Mouse (Mus musculus) kidney, adult 9 months (tissue): ENCODE measurements at regions not wholly inside any gene's neighbourhood (a gene's known extent, or its start where the extent isn't known, plus 50 kb on each side); places are given as distances from the start of the nearest gene placed in this dataset.
A peak's percentile ranks its signal among the peaks of the same experiment; 100 is the strongest.

ENCODE experiments used
- DNase-seq: peaks from one replicate; pipeline ENCODE4 v3.0.0; 2022

DNA sequence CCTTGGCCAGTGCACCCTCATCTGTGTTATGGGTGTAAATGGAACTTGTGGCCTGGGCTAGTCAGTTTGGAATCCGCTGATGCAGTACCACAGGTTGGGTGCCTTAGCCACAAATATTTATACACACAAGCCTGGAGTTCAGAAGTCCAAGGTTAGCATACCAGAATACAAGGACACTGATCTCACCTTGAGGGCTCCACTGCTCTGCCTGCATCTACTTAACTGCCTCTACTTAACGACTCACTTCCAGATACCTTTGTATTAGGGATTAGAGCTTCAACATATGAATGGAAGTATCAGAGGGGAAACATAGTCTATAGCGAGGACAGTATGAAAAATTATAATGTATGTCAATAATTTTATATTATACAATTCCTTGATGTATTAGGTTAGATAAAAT is 57.5 kb downstream of the Tmem174 start:
- DNase-seq, result no peak

GRCm38 (mm10) chr13:98578426-98579066 is 58.7 kb downstream of the Tmem174 start:
- DNase-seq, result no peak

- DNase-seq, result no peak
Observed at GRCm38 (mm10) chr13:98576061-98576460, 61.1 kb downstream of the Tmem174 start.

DNA sequence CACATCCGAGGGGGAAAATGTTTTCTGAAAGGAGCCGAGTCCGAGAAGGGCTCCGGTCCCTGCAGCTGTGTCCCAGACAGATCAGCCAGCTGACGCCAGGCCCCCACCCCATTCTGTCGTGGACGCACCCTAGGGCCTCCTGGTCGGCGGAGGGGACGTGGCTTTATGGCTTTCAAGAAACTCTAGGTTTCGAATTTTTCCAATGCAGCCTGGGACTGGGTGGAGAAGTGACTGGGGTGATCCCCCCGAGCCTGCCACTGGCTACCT is 63.2 kb downstream of the Tmem174 start:
- DNase-seq, result no peak

DNA sequence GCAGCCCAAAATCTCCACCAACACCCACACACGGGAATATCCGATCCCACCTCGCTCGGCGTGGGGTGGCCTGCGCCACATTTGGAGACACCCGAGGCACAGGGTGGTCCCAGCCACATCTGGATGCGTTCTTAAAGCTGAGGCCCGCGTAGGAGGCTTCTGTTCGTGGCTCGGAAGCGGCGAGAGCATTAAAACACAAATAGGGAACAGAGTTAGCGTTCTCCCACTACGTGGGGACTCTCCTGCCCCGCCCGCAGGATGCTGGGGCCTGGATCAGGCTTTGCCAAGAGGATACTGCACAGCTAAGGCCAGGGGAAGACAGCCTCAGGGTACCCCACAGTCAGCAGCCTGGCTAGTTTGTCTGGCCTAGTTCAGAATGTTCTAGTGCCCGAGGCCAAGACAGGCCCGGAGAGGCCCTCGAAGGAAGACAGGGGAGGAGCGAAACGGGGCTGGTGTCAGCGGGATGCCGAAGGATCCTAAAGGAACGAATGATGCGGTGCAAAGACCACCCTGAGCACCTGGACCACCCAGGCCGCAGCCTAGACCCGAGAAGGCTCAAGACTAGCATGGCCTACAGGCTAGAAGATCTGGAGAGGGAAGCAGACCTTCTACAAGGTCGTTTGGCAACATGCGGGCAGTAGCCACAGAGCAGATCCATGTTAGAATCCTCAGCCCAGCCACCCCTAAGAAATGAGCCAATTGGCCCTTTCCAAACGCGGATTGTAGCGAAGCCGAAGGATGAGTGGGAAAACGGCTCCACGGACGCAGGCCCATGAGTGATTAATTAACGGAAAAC is 63.8 kb downstream of the Tmem174 start:
- DNase-seq, result no peak

GRCm38 (mm10) chr13:98572581-98573260 is 64.5 kb downstream of the Tmem174 start:
- no peak for DNase-seq

- DNase-seq, result no peak
Observed at GRCm38 (mm10) chr13:98572011-98572570, 65.1 kb downstream of the Tmem174 start.

GRCm38 (mm10) chr13:98571051-98571450 is 66.2 kb downstream of the Tmem174 start:
- DNase-seq, result no peak

- DNase-seq, result no peak
Observed at GRCm38 (mm10) chr13:98555693-98556092, 63.9 kb upstream of the Gm10320 start.

GRCm38 (mm10) chr13:98551471-98552020 is 59.7 kb upstream of the Gm10320 start:
- DNase-seq, result no peak

GRCm38 (mm10) chr13:98547223-98547622 is 55.4 kb upstream of the Gm10320 start:
- peak; percentile 7 for DNase-seq

DNA sequence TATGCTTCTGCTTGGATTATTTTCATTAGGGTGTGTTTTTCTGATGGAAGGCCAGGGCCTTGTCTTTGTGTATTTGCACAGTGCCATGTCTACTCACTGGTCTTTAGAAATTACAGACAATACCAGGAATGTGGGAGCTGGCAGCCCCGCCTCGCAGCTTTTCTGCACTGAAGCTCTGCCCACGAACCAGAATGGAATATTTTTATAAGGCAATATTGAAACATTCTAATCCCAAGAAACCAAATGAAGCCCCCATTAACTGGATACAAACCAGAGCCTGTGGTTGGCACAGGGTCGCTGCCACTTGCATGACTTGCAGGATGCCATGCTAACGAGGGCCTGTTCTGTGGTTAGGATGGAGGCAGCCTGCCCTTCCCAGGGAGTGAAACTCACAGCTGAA is 54.3 kb upstream of the Gm10320 start:
- no peak for DNase-seq

DNA sequence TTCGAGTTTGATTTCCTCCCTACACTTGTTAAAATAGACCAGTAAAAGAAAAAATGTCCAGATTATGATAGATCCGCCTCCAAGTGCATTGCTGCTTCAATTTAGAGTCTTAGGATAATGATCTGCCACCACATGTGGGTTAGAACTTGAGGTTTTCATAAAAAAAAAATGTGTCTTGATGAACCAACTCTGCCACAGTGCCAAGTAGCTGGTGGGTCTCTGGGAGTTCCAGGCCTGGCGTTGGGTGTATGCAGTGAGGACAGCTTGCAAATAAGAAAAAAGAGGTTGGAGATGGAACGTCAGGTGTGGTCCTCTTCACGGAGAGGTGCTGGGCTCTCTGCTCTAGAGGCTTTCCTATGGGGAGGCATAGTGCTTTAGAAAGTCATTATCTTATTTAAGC is 53.6 kb upstream of the Gm10320 start:
- no peak for DNase-seq

- no peak for DNase-seq
Observed at GRCm38 (mm10) chr13:98544051-98544450, 52.2 kb upstream of the Gm10320 start.
